Mouse (Mus musculus): ENCODE data around the gene Gm11084. TPM values are rescaled to one million over a fixed set of nuclear protein-coding genes. Genes with fewer than 3 reads are reported as not detected.

Gene Gm11084
- polyA plus RNA-seq, 1 experiment from 2014 or later, result not detected

- DNase-seq (peak; percentile 47), ATAC-seq (peak; percentile 72; the same call in 1 of the 2 replicates)
- Histone ChIP-seq H3K9me3 (ENCODE audit: low read length) (no peaks in the 10 kb centered on the region), H3K4me2 (ENCODE audit: low read depth, low read length) (no peak overlapping the region; the same call in 1 of the 2 replicates), H3K4me1 (ENCODE audit: insufficient read depth) (peaks cover 13% of the 10 kb centered on the region), H3K4me3 (ENCODE audit: low read depth, low read length) (no peak overlapping the region), H3K27me3 (ENCODE audit: insufficient read depth, low read length) (no peaks in the 10 kb centered on the region), H3K27ac (ENCODE audit: low read depth) (no peak overlapping the region), H3K36me3 (replicated peaks; ENCODE audit: insufficient read depth, low read length) (peaks cover 46% of the 10 kb centered on the region), H3K9ac (replicated peaks) (no peak overlapping the region)
- 80% methylated on average over 4 of the region's 4 CpGs for WGBS (ENCODE audit: insufficient replicate concordance)
- TF ChIP-seq EP300 (IDR thresholded peaks at IDR 0.05; ENCODE audit: low read depth) (no peak), CTCF (IDR thresholded peaks at IDR 0.05; ENCODE audit: low read depth) (peak; percentile 52)
These were observed 16.2 kb downstream of the Gm11084 start for GRCm38 (mm10) chr2:72970302-72970701.

DNA sequence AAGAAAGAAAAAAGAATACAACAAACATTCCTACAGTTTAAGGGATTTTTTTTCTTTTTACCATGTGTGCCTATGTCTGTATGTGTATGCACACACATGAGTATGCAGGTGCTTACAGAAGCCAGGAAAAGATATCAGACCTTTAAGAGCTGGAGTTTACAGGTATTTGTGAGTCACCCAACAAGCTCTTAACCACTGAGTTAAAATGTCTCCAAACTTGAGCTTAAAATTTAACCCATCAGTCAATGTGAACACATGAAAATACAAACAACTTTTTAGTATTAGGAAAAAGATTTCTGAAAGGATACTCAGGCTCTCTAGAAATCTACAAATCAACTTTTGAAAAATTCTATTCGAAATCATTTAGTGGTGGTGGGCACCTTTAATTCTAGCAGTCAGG, 18.0 kb downstream of the Gm11084 start:
- Histone ChIP-seq H3K4me2 (ENCODE audit: low read depth, low read length) (no peak overlapping the region), H3K4me1 (ENCODE audit: insufficient read depth) (peaks cover 9% of the 10 kb centered on the region), H3K4me3 (ENCODE audit: low read depth, low read length) (no peak overlapping the region), H3K36me3 (replicated peaks; ENCODE audit: insufficient read depth, low read length) (peaks cover 46% of the 10 kb centered on the region), H3K27ac (ENCODE audit: low read depth) (no peak overlapping the region), H3K9ac (replicated peaks) (no peak overlapping the region), H3K27me3 (ENCODE audit: insufficient read depth, low read length) (no peaks in the 10 kb centered on the region), H3K9me3 (ENCODE audit: low read length) (no peaks in the 10 kb centered on the region)
- DNase-seq (no peak), ATAC-seq (no peak)
- TF ChIP-seq EP300 (IDR thresholded peaks at IDR 0.05; ENCODE audit: low read depth) (no peak), CTCF (IDR thresholded peaks at IDR 0.05; ENCODE audit: low read depth) (no peak)
- WGBS (ENCODE audit: insufficient replicate concordance), result 86% methylated on average over 1 of the region's 1 CpGs

DNA sequence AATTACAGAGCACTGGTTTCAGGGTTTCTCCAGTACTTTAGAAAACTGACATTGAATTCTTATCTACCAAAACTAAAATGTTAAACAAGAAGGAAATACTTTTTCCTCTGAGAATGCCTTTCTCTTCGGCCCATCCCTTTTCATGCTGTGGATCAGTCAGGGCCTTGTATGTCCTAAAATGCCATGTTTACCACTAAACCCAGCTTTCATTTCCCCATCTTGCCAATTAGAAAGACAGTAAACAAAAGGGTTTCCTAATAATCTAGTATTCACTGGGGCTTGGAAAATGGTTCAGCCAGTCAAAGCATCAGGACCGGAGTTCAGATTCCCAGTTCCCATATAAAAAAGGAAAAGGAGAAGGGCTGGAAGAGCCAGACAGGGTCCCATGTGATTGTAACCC, 21.1 kb downstream of the Gm11084 start:
- peak overlapping the region; percentile 7; the same call in 1 of the 2 replicates for H3K27ac ChIP-seq (ENCODE audit: low read depth)
- no peak for DNase-seq
- H3K9me3 ChIP-seq (ENCODE audit: low read length), result no peaks in the 10 kb centered on the region
- no peak overlapping the region for H3K4me2 ChIP-seq (ENCODE audit: low read depth, low read length)
- ATAC-seq, result no peak
- no peak overlapping the region for H3K9ac ChIP-seq (replicated peaks)
- no peak overlapping the region for H3K4me3 ChIP-seq (ENCODE audit: low read depth, low read length)
- H3K27me3 ChIP-seq (ENCODE audit: insufficient read depth, low read length), result no peaks in the 10 kb centered on the region
- TF ChIP-seq EP300 (IDR thresholded peaks at IDR 0.05; ENCODE audit: low read depth), result no peak
- TF ChIP-seq CTCF (IDR thresholded peaks at IDR 0.05; ENCODE audit: low read depth), result no peak
- H3K36me3 ChIP-seq (replicated peaks; ENCODE audit: insufficient read depth, low read length), result peaks cover 38% of the 10 kb centered on the region
- WGBS (ENCODE audit: insufficient replicate concordance), result 84% methylated on average over 2 of the region's 2 CpGs
- peaks cover 9% of the 10 kb centered on the region for H3K4me1 ChIP-seq (ENCODE audit: insufficient read depth)

DNA sequence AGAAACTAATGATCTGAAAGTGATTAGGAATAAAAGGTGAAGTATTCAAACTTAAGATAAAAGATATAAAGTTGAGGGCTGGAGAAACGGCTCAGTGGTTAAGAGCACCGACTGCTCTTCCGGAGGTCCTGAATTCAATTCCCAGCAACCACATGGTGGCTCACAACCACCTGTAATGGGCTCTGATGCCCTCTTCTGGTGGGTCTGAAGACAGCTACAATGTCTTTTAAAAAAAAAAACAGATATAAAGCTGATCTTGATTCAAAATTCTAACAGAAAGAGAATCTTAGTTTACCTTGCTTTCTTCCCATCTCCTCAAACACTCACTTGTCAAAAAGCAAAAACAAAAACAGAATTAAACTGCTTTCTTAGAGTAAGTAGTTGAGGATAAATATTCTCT, 30.1 kb downstream of the Gm11084 start:
- ATAC-seq, result no peak
- Histone ChIP-seq H3K9me3 (ENCODE audit: low read length) (no peaks in the 10 kb centered on the region), H3K4me3 (ENCODE audit: low read depth, low read length) (no peak overlapping the region), H3K9ac (replicated peaks) (no peak overlapping the region), H3K27ac (ENCODE audit: low read depth) (no peak overlapping the region), H3K36me3 (replicated peaks; ENCODE audit: insufficient read depth, low read length) (peaks cover 50% of the 10 kb centered on the region), H3K4me2 (ENCODE audit: low read depth, low read length) (no peak overlapping the region), H3K27me3 (ENCODE audit: insufficient read depth, low read length) (no peaks in the 10 kb centered on the region), H3K4me1 (ENCODE audit: insufficient read depth) (no peaks in the 10 kb centered on the region)
- 0 out of 2 replicates have a peak, but pooled peaks have one; percentile 3 for TF ChIP-seq CTCF (IDR thresholded peaks at IDR 0.05; ENCODE audit: low read depth)
- no peak for TF ChIP-seq EP300 (IDR thresholded peaks at IDR 0.05; ENCODE audit: low read depth)
- no peak for DNase-seq
- 89% methylated on average over 3 of the region's 3 CpGs for WGBS (ENCODE audit: insufficient replicate concordance)

GRCm38 (mm10) chr2:72952979-72953378, 33.5 kb downstream of the Gm11084 start:
- ATAC-seq, result no peak
- H3K36me3 ChIP-seq (replicated peaks; ENCODE audit: insufficient read depth, low read length), result peaks cover 45% of the 10 kb centered on the region
- no peaks in the 10 kb centered on the region for H3K27me3 ChIP-seq (ENCODE audit: insufficient read depth, low read length)

DNA sequence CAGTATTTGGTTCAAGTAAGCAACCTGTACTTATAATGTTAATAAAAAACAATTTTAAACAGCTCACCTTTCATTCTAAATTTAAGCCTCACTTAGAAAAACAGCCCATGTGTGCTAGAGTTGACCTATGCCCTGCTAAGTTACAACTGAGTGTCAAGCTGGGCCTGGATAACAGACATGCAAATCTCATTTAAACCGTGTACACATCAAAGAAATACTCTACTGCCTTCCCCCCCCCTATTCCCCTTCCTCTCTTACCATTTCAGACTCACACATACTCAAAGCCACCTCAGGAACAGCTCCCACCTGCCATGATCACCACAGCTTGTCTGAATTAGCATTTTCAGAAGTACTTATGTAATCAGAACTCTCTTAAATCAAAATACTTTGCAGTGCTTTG, 50.6 kb downstream of the Gm11084 start:
- Histone ChIP-seq H3K27ac (ENCODE audit: low read depth) (0 out of 2 replicates have a peak overlapping the region, but pooled peaks have one; percentile 0), H3K4me3 (ENCODE audit: low read depth, low read length) (no peak overlapping the region), H3K36me3 (replicated peaks; ENCODE audit: insufficient read depth, low read length) (peaks cover 35% of the 10 kb centered on the region), H3K9ac (replicated peaks) (no peak overlapping the region), H3K9me3 (ENCODE audit: low read length) (no peaks in the 10 kb centered on the region), H3K4me1 (ENCODE audit: insufficient read depth) (no peaks in the 10 kb centered on the region), H3K4me2 (ENCODE audit: low read depth, low read length) (no peak overlapping the region), H3K27me3 (ENCODE audit: insufficient read depth, low read length) (no peaks in the 10 kb centered on the region)
- ATAC-seq (no peak), DNase-seq (no peak)
- TF ChIP-seq EP300 (IDR thresholded peaks at IDR 0.05; ENCODE audit: low read depth) (no peak), CTCF (IDR thresholded peaks at IDR 0.05; ENCODE audit: low read depth) (no peak)
- WGBS (ENCODE audit: insufficient replicate concordance), result 33% methylated on average over 1 of the region's 1 CpGs

More at GRCm38 (mm10) chr2:72952979-72953378, 33.5 kb downstream of the Gm11084 start:
- H3K4me1 ChIP-seq (ENCODE audit: insufficient read depth), result no peaks in the 10 kb centered on the region
- no peak for DNase-seq
- no peaks in the 10 kb centered on the region for H3K9me3 ChIP-seq (ENCODE audit: low read length)
- H3K4me3 ChIP-seq (ENCODE audit: low read depth, low read length), result no peak overlapping the region
- no peak overlapping the region for H3K27ac ChIP-seq (ENCODE audit: low read depth)
- H3K9ac ChIP-seq (replicated peaks), result no peak overlapping the region
- H3K4me2 ChIP-seq (ENCODE audit: low read depth, low read length), result no peak overlapping the region
- TF ChIP-seq EP300 (IDR thresholded peaks at IDR 0.05; ENCODE audit: low read depth) (no peak), CTCF (IDR thresholded peaks at IDR 0.05; ENCODE audit: low read depth) (no peak)
- WGBS (ENCODE audit: insufficient replicate concordance), result 61% methylated on average over 3 of the region's 3 CpGs

- ATAC-seq (no peak), DNase-seq (no peak)
- no peaks in the 10 kb centered on the region for H3K9me3 ChIP-seq (ENCODE audit: low read length)
- no peak overlapping the region for H3K9ac ChIP-seq (replicated peaks)
- TF ChIP-seq EP300 (IDR thresholded peaks at IDR 0.05; ENCODE audit: low read depth), result no peak
- no peak for TF ChIP-seq CTCF (IDR thresholded peaks at IDR 0.05; ENCODE audit: low read depth)
- H3K4me2 ChIP-seq (ENCODE audit: low read depth, low read length), result no peak overlapping the region
- H3K4me3 ChIP-seq (ENCODE audit: low read depth, low read length), result no peak overlapping the region
- H3K4me1 ChIP-seq (ENCODE audit: insufficient read depth), result no peaks in the 10 kb centered on the region
- no peaks in the 10 kb centered on the region for H3K27me3 ChIP-seq (ENCODE audit: insufficient read depth, low read length)
- H3K36me3 ChIP-seq (replicated peaks; ENCODE audit: insufficient read depth, low read length), result peaks cover 11% of the 10 kb centered on the region
- no peak overlapping the region for H3K27ac ChIP-seq (ENCODE audit: low read depth)
These were observed 54.3 kb downstream of the Gm11084 start for GRCm38 (mm10) chr2:72932186-72932585.
